Mouse (Mus musculus): ENCODE results near the gene Pdzd7.

Gene Pdzd7

DNA sequence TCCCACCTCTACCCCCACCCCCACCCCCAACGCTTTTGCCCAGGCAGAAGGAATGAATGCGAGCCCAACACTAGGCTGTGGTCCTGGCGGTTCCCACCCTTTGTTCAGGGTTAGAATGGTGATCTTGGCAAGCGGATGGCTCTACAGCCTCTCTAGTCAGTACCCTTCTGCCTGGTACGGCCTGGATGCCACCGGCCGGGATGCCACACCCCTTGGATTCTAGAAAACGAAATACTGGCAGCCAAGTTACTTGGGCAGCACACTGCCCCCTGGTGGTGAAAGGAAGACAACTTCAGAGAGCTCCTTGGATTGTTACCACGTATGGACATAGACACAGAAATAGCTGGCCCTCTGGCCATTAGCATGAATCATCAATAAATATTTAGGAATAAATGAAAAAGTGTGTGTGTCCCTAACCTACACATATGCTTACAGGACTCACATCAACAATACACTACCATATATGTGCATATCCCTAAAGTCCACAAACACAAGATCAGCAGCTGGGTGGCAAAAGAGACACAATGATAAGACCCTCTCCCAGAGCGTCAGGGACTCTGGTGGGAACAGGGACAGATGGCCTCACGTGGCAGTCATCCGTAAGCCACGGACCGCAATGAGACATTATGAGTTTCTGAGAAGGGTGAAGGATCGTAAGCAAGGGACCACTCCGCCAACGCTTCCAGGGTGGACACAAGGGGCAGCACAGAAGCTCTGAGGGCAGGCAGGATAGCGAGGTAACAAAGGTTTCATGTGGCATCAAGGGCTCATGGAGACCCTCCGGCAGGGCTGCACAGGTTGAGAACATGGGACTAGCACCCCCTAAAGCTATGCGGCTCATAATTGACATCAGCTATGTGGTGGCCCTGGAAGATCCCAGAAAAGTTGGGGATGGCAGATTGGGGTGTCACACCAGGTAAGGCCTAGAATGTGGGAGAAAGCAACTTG lies 14.5 kb downstream of the Pdzd7 start:
- DNase-seq, result peak; percentile 93

DNA sequence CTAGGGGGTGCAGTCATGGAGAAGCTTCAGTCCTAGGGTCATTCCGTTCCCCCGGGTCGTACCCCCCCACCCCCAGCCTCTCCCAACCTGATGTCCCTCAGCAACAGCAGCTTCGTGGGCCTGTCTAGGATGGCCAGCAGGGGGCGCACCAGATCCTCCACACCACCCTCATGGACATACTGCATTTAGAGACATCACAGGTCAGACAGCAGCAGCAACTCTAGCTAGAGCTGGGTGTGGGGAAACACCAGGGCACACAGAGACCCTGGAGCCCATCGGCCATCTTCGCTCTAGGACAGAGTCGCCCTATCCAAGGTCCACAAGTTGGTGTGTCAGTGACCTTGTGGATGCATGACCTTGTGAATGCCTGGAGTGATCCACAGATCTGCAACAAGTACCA lies 15.4 kb downstream of the Pdzd7 start:
- DNase-seq, result peak; percentile 76

- no peak for DNase-seq
Observed at GRCm38 (mm10) chr19:45029571-45029970, 15.9 kb downstream of the Pdzd7 start.

- DNase-seq, result no peak
Observed at GRCm38 (mm10) chr19:45028746-45029145, 16.8 kb downstream of the Pdzd7 start.

- DNase-seq, result peak; percentile 82
Observed at GRCm38 (mm10) chr19:45027848-45028247, 17.7 kb downstream of the Pdzd7 start.

DNA sequence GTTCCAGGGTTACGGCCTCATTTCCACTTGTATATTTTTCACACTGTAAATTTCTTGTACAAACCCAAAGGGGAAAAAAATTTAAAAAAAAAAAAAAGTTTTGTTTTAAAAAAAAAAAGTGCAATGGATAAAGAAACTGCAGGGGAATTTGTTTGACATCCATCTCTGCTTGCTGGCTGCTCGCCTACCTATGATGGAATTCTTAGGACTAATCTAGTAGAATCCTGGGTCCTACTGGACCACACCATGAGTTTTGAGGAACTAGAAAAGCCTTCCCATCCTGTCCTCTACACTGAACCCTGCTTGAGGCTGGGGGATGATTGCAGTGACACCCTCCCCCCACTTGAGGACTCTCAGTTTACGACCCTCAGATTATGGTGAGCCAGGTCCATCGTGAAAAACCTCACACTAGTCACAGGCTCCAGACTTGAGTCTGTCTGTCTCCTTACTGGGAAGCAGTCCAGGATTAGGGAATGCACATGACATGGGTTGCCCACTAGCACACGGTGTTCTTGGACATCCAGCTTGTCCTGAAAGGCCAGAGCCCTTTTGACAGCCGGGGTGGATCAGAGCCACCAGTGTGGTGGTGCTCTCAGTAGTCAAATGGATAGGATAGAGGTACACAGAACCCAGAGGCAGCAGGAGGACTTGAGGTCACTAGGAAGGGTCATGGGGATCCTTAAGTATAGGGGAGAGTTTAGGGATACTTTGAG lies 18.4 kb downstream of the Pdzd7 start:
- DNase-seq, result no peak

DNA sequence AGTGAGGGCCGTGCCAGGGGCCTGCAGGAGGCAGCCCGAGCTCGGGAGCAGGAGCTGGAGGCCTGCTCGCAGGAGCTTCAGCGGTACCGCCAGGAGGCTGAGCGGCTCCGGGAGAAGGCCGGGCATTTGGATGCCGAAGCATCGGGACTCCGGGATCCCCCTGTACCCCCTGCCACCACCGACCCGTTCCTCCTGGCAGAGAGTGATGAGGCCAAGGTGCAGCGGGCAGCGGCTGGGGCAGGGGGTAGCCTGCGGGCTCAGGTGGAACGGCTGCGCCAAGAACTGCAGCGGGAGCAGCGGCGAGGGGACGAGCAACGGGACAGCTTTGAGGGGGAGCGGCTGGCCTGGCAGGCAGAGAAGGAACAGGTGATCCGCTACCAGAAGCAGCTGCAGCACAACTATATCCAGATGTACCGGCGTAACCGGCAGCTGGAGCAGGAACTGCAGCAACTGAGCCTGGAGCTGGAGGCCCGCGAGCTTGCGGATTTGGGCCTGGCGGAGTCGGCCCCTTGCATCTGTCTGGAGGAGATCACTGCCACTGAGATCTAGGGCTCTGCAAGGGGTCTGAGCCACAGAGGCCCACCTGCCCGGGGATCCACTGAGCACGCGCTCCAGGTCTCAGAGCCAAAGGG lies 19.5 kb downstream of the Pdzd7 start:
- DNase-seq, result no peak

DNA sequence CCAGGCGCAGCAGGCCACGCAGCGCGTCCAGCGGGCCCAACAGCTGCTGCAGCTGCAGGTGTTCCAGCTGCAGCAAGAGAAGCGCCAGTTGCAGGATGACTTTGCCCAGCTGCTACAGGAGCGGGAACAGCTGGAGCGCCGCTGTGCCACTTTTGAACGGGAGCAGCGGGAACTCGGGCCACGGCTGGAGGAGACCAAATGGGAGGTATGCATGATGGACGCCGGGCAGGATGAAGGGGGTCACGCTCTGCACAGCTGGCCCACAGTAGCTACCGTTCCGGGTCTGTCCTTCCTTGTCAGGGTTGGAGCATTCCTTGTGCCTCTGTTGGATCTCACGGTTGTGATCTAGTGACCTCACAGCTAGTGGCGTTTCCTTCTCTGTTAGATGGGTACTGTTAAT lies 20.7 kb downstream of the Pdzd7 start:
- DNase-seq, result no peak

DNA sequence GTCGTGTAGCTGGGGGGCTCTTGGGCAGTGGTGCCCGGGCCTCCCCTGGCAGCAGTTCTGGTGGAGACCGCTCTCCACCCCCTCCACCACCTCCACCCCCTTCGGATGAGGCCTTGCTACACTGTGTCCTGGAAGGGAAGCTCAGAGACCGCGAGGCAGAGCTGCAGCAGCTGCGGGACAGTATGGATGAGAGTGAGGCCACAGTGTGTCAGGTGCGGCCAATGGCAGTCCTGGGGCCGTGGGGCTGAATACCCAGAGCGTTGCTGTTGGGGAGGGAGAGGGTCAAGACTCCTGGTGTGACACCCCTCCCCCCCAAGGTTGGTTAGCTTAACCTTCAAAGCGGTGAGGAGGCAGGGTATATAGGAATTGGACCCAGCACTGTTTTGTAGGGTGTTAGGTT lies 21.5 kb downstream of the Pdzd7 start:
- no peak for DNase-seq

- DNase-seq, result no peak
Observed at GRCm38 (mm10) chr19:45021362-45021761, 24.2 kb downstream of the Pdzd7 start.

- DNase-seq, result no peak
Observed at GRCm38 (mm10) chr19:45020348-45020747, 25.2 kb downstream of the Pdzd7 start.

GRCm38 (mm10) chr19:45018351-45018831 lies 27.1 kb downstream of the Pdzd7 start:
- peak; percentile 51 for DNase-seq

GRCm38 (mm10) chr19:45017909-45018308 lies 27.6 kb downstream of the Pdzd7 start:
- peak; percentile 93 for DNase-seq

DNA sequence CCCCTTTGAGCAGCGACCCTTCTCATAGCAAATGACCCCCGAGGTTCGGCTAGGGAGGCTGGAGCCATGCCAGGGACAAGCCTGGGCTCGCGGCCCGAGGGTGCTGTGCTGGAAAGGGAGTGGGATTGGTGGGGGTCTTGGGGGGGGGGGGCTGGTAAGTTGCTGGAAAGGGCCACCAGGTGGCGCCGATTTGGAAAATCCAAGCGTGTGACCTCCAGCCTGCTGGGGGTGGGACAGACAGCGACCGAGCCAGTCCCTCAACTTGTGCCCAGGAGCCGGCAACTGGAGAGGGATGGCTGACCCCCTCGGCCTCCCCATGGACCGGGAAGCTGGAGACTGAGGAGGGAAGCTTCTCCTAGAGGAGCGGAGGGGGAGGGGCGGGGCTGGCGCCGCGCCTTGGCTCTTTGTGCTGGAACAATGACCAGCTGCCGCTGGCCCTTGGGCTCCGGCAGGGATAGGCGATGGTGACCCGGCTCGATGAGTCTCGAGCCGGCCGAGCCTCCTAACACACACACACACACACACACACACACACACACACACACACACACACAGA lies 28.2 kb downstream of the Pdzd7 start:
- DNase-seq, result peak; percentile 93

- DNase-seq, result peak; percentile 96
Observed at GRCm38 (mm10) chr19:45016341-45017215, 28.9 kb downstream of the Pdzd7 start.

GRCm38 (mm10) chr19:45015518-45016281 lies 29.8 kb downstream of the Pdzd7 start:
- peak; percentile 48 for DNase-seq

- peak; percentile 58 for DNase-seq
Observed at GRCm38 (mm10) chr19:45014981-45015402, 30.5 kb downstream of the Pdzd7 start.

GRCm38 (mm10) chr19:45014335-45014971 lies 31.1 kb downstream of the Pdzd7 start, which contains the start of gene Lzts2:
TSS of gene Lzts2 (plus strand) at chr19:45014414.
- DNase-seq, result peak; percentile 34

DNA sequence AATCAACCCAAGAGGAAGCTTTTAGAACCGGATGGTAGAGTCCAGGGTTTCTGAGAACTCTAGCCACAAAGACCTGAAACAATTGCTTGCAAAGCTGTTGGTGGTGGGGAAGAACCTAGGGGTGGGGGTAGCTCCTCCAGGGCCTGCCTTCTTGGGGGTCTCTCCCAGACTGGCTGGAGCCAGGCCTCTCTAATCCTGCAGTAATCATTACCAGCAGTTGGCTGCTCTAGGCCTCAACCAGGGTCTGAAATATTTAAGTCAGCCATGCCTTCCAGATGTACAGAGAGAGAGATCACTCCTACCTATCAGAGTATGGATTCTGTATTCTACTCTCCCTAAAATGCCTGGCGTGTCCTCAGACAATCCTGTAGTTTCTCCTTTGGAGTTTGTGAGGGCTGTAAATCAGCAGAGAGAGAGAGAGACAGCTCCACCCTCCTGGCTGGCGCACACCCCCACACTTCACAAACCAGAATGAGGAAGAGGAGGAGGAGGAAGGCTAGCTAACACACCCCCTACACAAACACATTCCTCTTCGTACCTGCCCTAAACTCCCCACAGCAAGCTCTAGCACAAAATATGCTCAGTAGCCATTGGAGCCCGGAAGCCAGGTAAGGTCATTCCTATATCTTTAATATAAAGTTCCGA lies 31.8 kb downstream of the Pdzd7 start:
- DNase-seq, result no peak

- peak; percentile 77 for DNase-seq
Observed at GRCm38 (mm10) chr19:45012636-45013035, 32.9 kb downstream of the Pdzd7 start.
